Mouse (Mus musculus): ENCODE data around the gene Zfp362.

Zfp362 gene

DNA sequence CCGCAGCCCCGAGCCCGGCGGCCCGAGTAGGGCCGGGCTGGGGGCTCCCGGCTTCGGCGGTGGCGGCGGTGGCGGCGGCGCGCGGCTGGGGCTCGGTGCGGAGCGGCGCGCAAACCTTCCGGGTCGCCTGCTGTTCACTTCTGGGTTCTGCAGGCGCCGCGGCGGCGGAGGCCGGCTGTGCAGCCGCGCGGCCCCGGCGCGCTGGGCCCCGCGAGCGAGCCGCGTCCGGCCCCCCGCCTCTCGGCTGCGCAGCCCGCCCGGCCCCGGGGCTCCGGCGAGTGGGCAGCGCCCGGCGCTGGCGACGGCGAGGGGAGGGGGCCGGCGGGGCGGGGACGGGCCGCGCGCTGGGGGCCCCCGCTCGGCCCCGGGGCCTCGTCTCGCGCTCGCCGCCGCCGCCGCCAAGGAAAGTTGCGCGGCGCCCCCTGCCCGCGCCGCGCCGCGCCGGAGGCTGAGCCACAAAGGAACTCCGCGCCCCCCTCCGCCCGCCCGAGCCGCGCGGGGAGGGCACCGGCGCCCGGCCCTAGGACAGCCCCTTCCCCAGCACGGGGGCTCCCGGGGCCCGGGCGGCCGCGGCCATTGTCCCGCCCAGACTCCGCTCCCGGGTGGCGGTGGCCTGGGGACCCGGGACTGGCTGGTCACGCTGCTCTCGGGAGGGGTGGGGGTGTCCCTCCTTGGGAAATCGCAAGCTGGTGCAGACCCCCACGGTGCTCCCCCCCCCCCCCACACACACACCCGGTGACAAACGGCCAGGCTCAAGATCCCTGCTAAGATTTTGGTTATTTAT is at the start of gene Zfp362:
Gene Zfp362 (minus strand): TSS at position 3 of the 784 bp plus-strand sequence.
- peak; percentile 64 for DNase-seq (ENCODE audit: low read depth)

DNA sequence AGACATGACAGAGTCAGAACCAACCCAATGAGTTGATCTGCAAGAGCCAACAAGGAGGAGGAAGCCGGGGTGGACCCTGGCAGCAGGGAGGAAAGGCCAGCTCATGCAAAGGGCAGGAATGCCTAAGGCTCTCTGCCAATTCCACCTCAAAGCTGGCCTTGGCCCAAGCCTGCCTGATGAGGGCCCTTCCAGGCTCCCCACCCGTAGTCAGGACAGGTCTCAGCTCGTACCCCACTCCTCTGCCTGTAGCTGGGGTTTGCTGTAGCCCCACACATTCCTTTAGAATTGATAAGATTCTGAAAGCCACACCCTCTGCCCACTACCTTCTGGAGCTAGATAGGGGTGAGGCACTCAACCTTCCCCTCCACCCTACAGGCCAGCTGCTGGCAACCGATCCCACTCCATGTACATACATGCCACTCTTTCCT is 49.8 kb upstream of the Zfp362 start:
- no peak for DNase-seq (ENCODE audit: low read depth)

DNA sequence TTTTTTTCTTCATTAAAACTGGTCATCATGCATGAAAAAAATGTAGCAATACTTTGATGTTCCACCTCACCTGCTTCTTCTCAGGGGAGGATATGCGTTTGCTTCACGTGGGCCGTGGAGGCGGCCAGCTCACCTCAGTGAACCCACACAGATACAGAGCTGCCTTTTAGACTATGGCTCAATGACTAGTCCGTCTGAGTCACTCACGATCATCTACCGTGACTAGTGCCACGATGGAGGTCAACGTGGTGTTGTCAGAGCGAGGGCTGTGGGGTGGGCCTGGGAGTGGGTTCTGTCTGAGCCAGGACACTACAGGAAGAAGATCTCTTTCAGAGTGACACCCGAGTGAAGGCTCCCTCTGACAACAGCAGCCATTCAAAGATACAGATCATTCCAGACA is 47.3 kb upstream of the Zfp362 start:
- no peak for DNase-seq (ENCODE audit: low read depth)

DNA sequence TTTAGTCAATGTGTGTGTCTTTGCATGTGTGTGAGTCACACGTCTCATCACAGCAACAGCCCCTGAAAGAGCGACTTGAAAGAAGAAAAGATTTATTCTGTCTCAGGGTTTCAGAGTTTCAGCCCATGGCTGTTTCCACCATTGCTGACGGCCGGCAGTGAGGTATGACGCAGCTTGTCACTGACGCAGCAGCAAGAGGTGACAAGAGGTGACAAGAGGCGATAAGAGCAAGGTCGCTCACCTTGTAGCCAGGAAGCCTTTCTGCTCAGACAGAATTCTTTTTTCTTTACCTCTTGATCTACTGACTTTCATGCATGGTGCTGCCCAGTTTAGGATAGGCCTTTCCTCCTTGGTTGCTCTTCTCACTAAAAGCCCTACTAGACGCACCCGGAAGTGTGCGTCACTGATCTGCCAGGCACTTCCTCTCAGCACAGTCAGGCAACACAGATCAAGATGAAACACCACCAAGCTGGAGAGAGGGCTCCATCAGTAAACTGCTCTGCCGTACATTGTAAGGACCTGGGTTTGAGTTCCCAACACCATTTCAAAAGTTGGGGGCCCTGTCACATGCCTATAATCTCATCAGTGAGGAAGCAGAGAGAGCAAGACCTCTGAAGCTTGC is 46.5 kb upstream of the Zfp362 start:
- no peak for DNase-seq (ENCODE audit: low read depth)

DNA sequence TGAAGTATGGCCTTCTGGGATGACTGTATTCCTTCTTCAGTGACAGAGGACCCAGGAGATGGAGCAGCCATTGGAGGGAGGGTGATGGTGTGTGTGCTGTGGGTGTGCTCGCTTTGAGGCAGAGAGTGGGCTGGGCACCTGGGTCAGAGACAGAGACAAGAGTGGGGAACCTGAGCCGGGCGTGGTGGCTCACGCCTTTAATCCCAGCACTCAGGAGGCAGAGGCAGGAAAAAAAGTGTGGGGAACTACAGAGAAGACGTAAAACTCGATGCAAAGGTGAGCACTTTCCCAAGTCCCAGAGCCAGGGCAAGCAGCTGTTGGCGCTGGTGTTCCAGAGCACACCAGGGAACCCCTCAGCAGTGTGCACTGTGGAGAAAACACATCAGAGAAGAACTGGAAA is 43.8 kb upstream of the Zfp362 start:
- no peak for DNase-seq (ENCODE audit: low read depth)

DNA sequence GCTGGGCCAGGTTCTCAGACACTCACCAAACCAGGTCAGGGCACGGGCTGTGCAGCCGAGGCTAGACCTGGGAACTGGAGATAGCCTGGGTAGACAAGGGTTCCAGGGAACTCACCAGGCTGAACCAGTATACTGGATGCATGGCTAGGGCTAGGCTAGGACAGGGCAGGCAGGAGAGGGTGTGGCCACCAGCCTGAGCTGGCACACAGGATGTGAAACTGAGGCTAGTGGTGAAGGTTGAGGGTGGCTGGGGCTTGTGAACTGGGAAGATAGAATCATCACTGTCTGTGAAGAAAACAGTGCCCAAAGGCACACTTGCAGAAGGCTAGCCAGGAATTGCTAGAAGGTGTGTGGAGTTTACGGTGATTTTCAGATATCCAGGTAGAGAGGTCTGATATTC is 43.1 kb upstream of the Zfp362 start:
- no peak for DNase-seq (ENCODE audit: low read depth)

DNA sequence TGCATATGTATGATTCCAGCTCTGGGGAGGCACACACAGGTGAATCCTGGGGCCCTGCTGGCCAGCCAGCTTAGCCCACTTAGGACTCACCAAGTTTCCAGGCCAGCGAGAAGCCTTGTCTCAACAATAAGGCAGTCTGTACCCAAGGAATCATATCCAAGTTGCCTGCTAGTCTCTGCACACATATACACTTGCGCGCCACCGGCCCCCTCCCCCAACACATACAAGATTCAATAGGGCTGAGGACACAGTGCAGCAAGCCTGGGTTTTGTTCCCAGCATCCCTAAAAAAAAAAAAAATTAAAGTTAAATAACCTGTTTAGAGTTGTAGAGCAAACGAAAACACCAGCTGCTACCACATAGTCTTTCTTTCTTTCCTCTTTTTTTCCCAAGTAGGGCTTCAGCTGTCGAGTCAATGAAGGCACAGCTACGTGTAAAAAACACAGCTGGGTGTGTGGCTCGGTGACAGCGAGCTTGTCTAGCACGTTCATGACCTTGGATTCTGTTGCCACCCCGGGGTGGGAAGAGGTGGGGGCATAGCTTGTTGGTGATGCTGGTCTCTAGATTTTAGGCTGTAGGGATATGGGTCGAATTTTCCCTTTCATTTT is 39.6 kb upstream of the Zfp362 start:
- DNase-seq (ENCODE audit: low read depth) = no peak

DNA sequence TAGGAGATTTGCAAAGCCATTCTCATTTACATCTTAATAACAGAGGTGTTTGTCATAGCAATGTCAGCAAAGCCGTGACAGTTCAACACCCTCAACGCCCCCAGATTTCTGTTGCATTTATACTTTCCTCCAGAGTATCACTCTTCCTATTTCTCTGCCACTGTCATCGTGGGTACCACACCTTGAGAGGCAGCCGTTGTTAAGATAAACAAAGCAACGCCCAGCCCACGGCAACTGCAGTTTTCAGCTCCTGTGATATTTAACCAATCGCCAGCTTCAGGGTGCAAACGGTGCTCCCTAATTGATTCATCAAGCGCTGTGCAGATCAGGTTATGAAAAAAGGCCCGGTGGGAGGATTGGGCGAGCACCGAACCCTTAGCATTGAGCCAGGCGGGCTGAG is 38.7 kb upstream of the Zfp362 start:
- DNase-seq (ENCODE audit: low read depth) = no peak

DNA sequence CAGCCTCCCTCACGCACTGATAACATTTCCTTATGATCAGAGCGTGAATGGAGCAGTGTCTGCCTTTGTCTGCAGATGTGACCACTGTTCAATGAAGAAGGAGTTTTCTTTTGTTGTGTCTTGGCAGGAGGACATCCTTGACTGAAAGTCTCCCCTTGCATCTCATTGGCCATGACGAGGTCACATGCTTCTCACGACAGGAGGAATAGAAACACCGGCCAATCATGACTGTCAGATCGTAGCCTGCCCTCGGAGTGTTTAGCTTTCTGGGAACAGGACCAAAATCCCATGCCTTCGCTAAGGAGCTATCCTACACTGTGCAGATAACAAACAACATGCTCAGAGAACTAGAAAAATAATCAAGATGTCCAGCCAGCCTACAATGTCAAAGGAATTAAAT is 35.4 kb upstream of the Zfp362 start:
- DNase-seq (ENCODE audit: low read depth) = no peak

DNA sequence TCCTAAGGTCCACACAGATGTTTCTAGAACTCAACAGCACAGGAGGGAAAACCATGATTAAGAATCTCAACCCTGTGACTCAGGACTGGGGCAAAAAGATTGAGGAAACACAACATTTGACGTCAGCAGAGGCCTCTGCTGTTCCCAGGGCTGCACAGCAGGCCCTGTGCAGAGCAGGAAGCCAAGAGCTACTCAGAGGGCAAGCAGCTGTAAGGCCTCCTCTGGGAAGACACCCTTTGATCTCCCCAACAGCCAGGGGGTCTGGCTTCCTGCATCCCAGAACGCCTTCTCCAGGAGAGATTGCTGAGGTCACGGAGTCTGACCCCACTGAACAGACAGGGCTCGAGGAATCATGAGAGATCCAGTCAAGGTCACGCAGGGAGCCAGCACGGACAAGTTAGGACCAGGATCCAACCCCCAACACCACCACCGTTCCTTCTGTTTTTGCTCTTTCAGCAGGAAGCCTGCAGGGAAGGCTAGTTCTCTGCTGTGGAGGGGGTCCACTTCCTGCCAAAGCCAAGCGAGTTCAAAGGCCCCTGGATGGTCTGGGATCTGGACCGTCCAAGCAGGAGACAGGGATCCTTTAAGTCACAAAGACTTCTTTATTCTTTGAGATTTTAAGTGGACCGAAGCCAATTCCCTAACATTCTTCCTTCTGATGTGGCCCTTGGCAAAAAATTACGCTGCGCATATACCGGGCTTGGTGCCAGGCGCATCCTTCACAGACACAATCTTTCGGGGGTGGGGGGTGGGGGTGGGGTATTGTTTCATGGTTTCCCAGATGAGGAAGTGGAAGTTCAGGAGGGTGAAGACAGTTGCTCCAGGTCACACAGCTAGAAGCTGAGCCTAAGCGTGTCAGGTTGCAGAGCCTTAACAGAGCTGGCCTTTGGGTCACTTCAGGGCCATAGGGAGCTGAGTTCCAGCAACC is 34.2 kb upstream of the Zfp362 start:
- DNase-seq (ENCODE audit: low read depth) = no peak

DNA sequence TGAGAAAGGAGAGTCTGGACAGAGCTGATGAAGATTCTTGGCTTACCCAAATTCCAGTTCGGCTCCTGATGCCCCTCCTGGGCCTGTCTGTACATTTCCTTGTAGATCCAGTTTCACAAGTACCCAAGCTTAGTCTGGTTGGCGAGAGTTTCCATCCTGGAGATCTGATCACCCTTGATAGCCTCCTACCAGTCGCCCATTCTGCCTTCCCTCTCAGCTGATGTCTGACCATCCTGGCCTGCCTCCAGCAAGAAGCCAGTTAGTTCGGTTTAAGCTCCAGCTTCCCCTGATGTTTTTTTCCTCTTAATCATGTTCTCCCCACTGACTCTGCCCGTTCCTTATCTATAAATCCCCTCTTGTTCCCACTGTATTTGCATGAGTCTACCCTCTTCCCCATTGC is 32.4 kb upstream of the Zfp362 start:
- no peak for DNase-seq (ENCODE audit: low read depth)

DNA sequence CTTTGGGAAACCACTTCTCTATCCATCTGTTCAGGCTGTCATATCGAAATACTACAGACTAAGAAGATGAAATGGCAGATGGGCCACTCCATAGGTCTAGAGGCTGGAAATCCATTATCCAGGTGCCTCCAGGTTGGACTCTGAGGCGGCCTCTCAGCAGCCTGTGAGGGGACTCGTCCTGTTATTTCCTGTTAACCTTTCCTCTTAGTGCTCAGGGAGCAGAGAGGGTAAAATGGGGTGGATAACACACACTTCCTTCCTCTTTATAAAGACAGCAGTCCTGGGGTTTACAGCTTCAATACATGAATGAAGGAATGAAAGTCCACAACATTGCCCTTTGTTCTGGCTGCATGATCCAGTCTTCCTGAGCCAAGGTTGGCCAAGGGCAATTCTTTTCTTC is 18.3 kb upstream of the Zfp362 start:
- no peak for DNase-seq (ENCODE audit: low read depth)

DNA sequence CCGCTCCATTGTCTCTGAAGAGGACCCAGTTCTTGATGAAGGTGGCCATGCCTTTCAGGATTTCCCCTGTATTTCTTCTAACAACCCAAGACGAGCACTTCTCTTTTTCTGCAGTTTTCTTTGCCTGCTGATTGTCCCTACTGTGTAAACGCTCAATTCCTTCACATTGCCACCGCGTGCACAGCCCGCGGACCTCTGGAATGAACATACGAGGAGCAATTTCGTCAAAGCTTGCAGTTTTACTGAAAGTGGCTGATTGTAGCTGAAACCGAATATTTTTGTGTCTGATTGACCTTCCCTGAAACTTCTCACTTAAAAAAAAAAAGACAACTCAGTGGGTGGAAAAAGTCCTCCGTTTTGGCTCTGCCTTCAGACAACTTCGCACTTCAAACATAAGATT is 14.7 kb upstream of the Zfp362 start:
- DNase-seq (ENCODE audit: low read depth) = no peak

DNA sequence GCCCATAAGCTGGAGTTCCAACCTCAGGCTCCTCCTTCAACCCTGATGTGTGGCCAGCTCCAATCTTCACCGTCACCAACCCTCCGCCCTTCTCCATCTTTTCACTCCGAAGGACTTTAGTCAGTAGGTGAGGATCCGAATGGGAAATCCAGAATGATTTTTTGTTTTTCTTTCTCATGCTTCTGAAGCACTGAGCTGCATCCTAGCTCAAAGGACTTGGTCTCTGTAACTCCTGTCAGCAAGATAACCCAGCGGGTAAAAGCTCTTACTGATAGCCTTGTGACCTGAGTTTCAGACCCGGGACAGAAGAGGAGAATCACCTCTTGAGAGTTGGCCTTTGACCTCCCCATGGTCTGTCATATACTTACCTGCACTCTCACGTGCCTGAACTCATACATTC is 11.2 kb upstream of the Zfp362 start:
- no peak for DNase-seq (ENCODE audit: low read depth)

DNA sequence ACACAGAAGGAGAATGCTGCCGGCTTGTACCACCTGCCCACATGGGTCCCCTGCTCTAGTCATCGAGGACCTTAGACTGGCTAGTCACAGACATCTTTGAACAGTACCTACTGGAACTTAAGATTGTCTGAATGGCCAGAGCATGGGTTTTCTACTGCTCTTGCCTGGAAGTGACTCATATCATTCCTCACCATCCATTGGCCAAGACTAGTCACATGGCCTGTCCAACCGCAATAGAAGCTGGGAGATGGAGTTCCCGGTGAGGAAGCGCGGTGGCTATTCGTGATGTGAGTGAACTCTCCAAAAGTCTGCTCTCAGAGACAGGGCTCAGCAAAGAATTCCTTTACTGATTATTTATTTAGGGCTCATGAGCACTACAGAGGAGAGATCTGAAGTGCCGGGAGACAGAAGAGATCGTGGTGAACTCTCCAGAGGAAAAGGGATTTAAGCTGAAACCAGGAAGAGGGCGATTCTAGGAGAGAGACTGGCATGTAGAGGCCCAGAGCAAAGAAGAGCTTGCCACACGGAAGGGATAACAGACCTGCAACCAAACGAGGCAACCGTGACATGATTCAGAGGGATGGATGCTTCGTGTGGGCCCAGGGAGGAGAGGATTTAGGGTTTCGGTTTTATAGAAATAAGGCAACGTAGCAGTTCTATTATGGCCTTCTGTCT is 5.7 kb upstream of the Zfp362 start:
- DNase-seq (ENCODE audit: low read depth) = peak; percentile 80

DNA sequence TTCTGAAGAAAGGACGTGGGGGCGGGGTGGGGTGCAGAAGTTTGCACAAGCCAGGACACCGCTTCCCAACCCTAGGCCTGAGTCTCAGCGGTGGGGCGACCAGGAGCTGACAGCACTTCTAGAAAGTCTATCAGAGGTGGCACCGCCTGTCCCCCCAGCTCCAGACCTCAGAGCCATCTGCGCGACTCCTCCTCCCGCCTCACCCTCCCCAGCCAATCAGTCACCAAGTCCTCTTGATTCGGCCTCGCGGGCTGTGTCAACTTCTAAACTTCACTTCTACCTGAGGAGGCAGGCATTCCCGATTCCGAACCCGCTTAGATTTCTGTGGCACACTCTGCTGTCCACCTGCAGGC is 958 bp upstream of the Zfp362 start:
- DNase-seq (ENCODE audit: low read depth) = peak; percentile 59

DNA sequence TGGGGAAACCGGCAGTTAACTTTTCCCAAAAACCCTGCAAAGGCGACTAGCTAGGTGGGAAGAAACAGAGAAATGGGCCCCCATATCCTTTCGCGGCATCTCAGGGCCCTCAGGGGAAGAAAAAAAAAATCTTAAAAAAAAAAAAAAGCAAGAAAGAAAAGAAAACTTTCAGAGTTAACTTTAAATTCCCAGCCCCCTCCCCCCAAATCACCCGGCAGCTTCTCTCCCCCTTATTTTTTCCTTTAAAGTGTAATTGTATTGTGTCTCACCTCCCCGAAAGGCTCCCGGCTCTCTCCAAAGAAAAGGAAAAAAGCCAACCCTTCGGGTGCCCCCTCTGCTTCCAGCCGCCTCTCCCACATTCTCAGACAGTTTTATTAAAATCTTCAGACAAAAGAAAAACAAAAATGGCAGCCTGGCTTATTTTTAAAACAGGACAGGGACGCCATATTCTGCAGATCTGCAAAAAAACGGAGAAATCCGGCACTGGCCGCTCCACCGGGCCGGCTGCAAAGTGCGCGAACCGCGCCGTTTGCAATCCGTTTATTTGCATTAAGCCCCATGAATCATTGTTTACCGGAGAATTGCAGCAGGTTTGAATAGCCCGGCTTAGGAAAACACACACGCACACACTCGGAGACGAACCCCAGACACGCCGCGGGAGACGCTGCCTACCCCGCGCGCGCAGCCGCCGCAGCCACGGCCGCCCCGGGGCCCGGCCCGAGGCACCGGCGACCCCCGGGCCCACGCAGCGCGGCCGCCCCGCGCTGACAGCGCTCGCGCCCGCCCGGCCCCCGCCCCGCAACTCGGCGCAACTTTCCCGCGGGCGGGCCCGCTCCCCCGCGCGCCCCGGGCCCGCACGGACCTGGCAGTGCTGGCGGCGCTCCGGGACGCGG is 449 bp downstream of the Zfp362 start:
- DNase-seq (ENCODE audit: low read depth) = peak; percentile 59

DNA sequence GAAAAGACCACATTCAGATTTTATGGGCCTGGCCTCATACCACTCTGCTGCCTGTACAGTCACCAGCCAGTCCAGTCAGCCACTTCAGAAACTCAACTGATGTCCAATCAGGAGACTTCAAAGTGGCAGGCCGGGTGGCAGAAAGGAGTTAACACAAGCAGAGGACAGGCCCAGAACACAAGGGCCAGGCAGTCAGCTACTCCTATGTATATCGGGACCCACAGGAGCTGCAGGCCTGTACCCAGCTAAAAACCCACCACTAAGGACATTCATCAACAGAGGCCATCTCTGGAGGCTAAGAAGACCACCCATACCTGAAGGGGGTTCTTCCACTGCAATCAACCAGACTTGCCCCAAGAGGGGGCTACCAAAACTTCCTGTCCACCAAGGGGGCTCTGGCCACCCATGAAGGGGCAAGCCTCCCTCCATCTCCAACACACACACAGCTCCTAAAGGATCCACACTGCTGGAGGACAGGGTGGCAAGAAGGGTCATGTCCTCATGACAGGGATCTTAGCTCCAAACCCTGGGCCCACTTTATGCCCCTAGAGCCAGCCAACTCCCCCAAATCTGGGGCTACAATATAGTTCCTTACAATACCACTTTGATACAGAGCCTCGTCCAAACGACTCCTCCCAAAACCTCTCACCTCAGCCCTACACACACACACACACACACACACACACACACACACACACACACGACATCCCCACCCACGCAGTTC is 1.3 kb downstream of the Zfp362 start:
- DNase-seq (ENCODE audit: low read depth) = peak; percentile 43

DNA sequence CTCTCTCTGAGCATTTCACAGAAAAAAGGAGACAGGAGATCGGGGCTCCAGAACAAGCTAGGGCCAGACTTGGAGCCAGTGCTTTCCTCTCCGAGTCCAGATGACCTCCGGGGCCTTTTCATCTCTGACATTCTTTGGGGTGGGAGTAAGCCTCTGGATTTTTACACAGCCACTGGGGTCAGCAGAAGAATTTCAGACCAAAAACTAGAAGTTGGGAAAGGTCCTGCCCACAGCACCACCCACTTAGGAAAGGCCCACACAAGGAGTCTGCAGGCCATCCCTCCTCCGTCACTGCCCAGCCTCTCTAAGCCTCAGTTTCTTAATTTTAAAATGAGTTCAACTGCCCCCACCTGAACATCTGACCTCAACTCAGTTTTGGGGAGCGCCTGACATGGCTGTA is 2.3 kb downstream of the Zfp362 start:
- DNase-seq (ENCODE audit: low read depth) = no peak
